Mouse (Mus musculus) heart, postnatal 0 days (tissue): ENCODE data around the gene Edar.

Source experiments
- CTCF ChIP-seq: IDR thresholded peaks from 2 replicates; pipeline ENCODE4 v1.5.1; 2016; ENCODE audit warnings: antibody characterized with exemption, control low read depth, low read depth
- EP300 ChIP-seq: IDR thresholded peaks from 2 replicates; pipeline ENCODE4 v1.6.1; 2016; ENCODE audit warnings: antibody characterized with exemption, low read depth

DNA sequence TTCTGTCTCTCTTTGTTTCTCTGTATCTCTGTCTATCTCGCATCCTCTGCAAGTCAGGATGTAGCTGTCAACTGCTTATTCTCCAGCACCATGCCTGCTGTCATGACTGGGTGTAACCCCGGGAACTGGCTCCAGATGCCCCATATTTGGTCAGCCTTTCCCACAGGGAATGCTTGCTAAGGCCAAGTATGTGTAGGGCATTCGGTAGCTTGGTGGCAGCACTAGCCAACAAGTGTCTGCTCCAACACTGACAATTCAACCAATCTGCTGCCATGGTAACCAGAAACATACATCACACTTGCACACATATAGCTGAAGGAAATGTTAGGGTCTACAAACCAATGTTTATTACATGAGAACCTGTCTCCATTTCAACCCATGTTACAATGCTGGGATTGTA is 21.8 kb downstream of the Edar start:
- TF ChIP-seq CTCF (no peak), EP300 (no peak)
